Mouse (Mus musculus) gastrocnemius, adult 18-20 months (tissue): ENCODE measurements at regions not wholly inside any gene's neighbourhood (a gene's known extent, or its start where the extent isn't known, plus 50 kb on each side); places are given as distances from the start of the nearest gene placed in this dataset.

Experiments used
- DNase-seq: peaks from one replicate; pipeline ENCODE4 v3.0.0; 2021; ENCODE audit warnings: low spot score

GRCm38 (mm10) chr8:10774778-10775177 lies 233.5 kb downstream of the Irs2 start:
- no peak for DNase-seq

GRCm38 (mm10) chr8:10768181-10768580 lies 240.1 kb downstream of the Irs2 start:
- no peak for DNase-seq

GRCm38 (mm10) chr8:10763907-10764306 lies 244.4 kb downstream of the Irs2 start:
- no peak for DNase-seq

GRCm38 (mm10) chr8:10761694-10762305 lies 246.5 kb downstream of the Irs2 start:
- no peak for DNase-seq

- DNase-seq: peak; percentile 11
Observed at GRCm38 (mm10) chr8:10760851-10761693, 247.2 kb downstream of the Irs2 start.

GRCm38 (mm10) chr8:10760231-10760630 lies 248.0 kb downstream of the Irs2 start:
- no peak for DNase-seq

GRCm38 (mm10) chr8:10758151-10758550 lies 250.1 kb downstream of the Irs2 start:
- DNase-seq: no peak

GRCm38 (mm10) chr8:10754986-10755308 lies 253.3 kb downstream of the Irs2 start:
- DNase-seq: no peak

GRCm38 (mm10) chr8:10754232-10754985 lies 253.8 kb downstream of the Irs2 start:
- no peak for DNase-seq

GRCm38 (mm10) chr8:10753056-10753455 lies 255.2 kb downstream of the Irs2 start:
- DNase-seq: no peak

GRCm38 (mm10) chr8:10747150-10747549 lies 261.1 kb downstream of the Irs2 start:
- DNase-seq: no peak

GRCm38 (mm10) chr8:10743241-10743640 lies 265.0 kb downstream of the Irs2 start:
- DNase-seq: no peak

- no peak for DNase-seq
Observed at GRCm38 (mm10) chr8:10740837-10741236, 267.4 kb downstream of the Irs2 start.

- DNase-seq: no peak
Observed at GRCm38 (mm10) chr8:10738486-10739081, 269.7 kb downstream of the Irs2 start.

GRCm38 (mm10) chr8:10734746-10735145 lies 273.5 kb downstream of the Irs2 start:
- DNase-seq: no peak

GRCm38 (mm10) chr8:10723332-10723731 lies 284.9 kb downstream of the Irs2 start:
- DNase-seq: no peak

- DNase-seq: no peak
Observed at GRCm38 (mm10) chr8:10722742-10723141, 285.5 kb downstream of the Irs2 start.

GRCm38 (mm10) chr8:10722342-10722741 lies 285.9 kb downstream of the Irs2 start:
- no peak for DNase-seq

GRCm38 (mm10) chr8:10721146-10721862 lies 287.0 kb downstream of the Irs2 start:
- DNase-seq: no peak

- DNase-seq: no peak
Observed at GRCm38 (mm10) chr8:10720398-10720797, 287.9 kb downstream of the Irs2 start.

GRCm38 (mm10) chr8:10719411-10719810 lies 288.8 kb downstream of the Irs2 start:
- DNase-seq: no peak
